Mouse (Mus musculus) lung, embryonic 16.5 days (tissue): ENCODE data around the gene Cybc1. TPM values are rescaled to one million over a fixed set of nuclear protein-coding genes. Genes with fewer than 3 reads are reported as not detected.

Source experiments
- ATAC-seq: fragments of 200-750 bp; cut with Nextera tagmentation; 2 replicates; pipeline ENCODE4 v1.8.0; 2017; ENCODE audit warnings: low read depth, mild to moderate bottlenecking, moderate library complexity
- H3K27ac ChIP-seq: fragments of 300-500 bp; sonication (generic); 2 replicates; pipeline ENCODE4 v1.5.1; 2014; ENCODE audit warnings: mild to moderate bottlenecking, control low read depth, low read length
- H3K27me3 ChIP-seq: fragments of 300-500 bp; sonication (generic); 2 replicates; pipeline ENCODE4 v1.6.1; 2014; ENCODE audit warnings: low read depth, low read length, mixed read lengths; ENCODE audit not compliant: control insufficient read depth, insufficient read depth
- H3K36me3 ChIP-seq: fragments of 300-500 bp; sonication (generic); 2 replicates; pipeline ENCODE4 v1.6.1; 2014; ENCODE audit warnings: low read length; ENCODE audit not compliant: control insufficient read depth, insufficient read depth
- H3K4me1 ChIP-seq: fragments of 300-500 bp; sonication (generic); replicated peaks from 2 replicates; pipeline ENCODE4 v1.6.1; 2014; ENCODE audit warnings: low read length, mixed read lengths; ENCODE audit not compliant: control insufficient read depth, insufficient read depth
- H3K4me2 ChIP-seq: fragments of 300-500 bp; sonication (generic); 2 replicates; pipeline ENCODE4 v1.6.1; 2014; ENCODE audit warnings: low read depth, low read length, control low read depth
- H3K4me3 ChIP-seq: fragments of 300-500 bp; sonication (generic); 2 replicates; pipeline ENCODE4 v1.5.1; 2014; ENCODE audit warnings: mild to moderate bottlenecking, low read length, control low read depth
- H3K9ac ChIP-seq: fragments of 300-500 bp; sonication (generic); 2 replicates; pipeline ENCODE4 v1.6.1; 2014; ENCODE audit warnings: low read length, control low read depth
- H3K9me3 ChIP-seq: fragments of 300-500 bp; sonication (generic); 2 replicates; pipeline ENCODE4 v1.6.1; 2016; ENCODE audit warnings: low read length; ENCODE audit not compliant: control insufficient read depth
- WGBS: fragments of 180-500 bp; shearing (Covaris S2); extraction: QIAGEN DNeasy Blood & Tissue Kit; methylation state at CpG from one replicate; pipeline ENCODE4 v1.1.7; 2014; 5-methylcytosine and 5-hydroxymethylcytosine counted together
- polyA plus RNA-seq: library from polyadenylated mRNA; unstranded; fragments of >200 nt; fragmentation: Nextera tagmentation; extraction: Ambion mirVana; gene quantifications from 2 replicates; pipeline ENCODE4 v1.2.1, GENCODE M21; 2015

Gene Cybc1
- polyA plus RNA-seq, 1 experiment from 2014 or later: 37.4 TPM

DNA sequence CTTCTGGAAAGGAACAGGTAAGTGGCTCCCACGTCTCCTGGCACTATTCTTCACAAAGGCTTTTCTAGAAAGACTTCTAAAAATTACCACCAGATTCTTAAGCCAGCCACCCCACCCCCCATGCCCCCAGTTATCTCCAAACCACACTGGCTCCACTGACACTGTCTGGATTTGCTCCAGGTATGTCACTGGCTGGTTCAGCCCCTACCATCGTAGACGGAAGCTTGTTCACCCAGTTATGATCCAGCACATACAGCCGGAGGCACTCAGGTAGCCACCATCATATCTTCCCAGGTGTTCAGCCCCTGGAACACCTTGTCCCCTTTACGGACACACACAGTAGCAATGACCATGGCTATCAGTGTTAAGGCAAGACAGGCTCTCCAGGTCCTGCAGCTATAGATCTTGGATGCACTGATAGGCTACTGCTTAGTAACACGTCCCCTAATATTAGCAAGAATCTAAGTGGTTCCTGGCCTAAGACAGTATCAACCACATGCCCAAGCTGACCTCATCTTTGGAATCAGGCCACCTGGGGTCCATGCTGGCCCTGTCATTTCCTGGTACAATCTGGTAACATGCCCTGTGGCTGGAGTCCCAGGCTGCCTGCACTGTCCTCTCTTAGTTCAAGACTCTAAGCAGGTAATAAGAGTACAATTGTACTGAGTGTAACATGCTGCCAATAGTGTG is 7.7 kb downstream of the Cybc1 start:
- Histone ChIP-seq H3K9ac (no peak overlapping the region), H3K4me2 (no peak overlapping the region), H3K27me3 (no peaks in the 10 kb centered on the region), H3K36me3 (peaks cover 31% of the 10 kb centered on the region), H3K27ac (no peak overlapping the region), H3K4me1 (0 out of 2 replicates have a peak, but pooled peaks cover 2% of the 10 kb centered on the region), H3K9me3 (no peaks in the 10 kb centered on the region), H3K4me3 (no peak overlapping the region)
- WGBS: 82% methylated on average over 6 of the region's 6 CpGs
- no peak for ATAC-seq

GRCm38 (mm10) chr11:121220771-121221170 is 8.4 kb downstream of the Cybc1 start:
- peaks cover 31% of the 10 kb centered on the region for H3K36me3 ChIP-seq
- H3K9ac ChIP-seq: no peak overlapping the region
- no peaks in the 10 kb centered on the region for H3K9me3 ChIP-seq
- no peak for ATAC-seq
- no peak overlapping the region for H3K4me3 ChIP-seq
- H3K27ac ChIP-seq: no peak overlapping the region
- no peak overlapping the region for H3K4me2 ChIP-seq
- H3K4me1 ChIP-seq: no peaks in the 10 kb centered on the region
- H3K27me3 ChIP-seq: no peaks in the 10 kb centered on the region
- WGBS: 85% methylated on average over 5 of the region's 5 CpGs

DNA sequence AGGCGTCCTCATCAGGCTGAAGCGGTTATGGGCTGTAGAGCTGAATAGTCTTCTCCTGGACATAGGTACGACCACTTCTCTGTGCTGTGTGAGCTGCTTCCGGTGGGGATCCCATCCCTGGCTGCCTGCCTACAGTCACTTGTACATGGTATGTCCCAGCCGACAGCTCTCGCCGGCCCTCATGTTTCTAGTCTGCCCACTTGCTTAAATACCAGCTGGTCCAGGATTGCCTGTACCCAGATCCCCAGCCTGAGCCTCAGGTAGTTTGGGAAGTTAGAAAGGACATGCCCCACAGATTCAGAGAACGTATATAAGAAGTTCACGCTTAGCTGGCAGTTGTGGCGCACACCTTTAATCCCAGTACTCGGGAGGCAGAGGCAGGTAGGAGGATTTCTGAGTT is 9.3 kb downstream of the Cybc1 start:
- no peak overlapping the region for H3K27ac ChIP-seq
- no peaks in the 10 kb centered on the region for H3K27me3 ChIP-seq
- 87% methylated on average over 11 of the region's 11 CpGs for WGBS
- H3K9me3 ChIP-seq: no peaks in the 10 kb centered on the region
- ATAC-seq: no peak
- H3K4me3 ChIP-seq: no peak overlapping the region
- H3K36me3 ChIP-seq: peaks cover 22% of the 10 kb centered on the region
- no peaks in the 10 kb centered on the region for H3K4me1 ChIP-seq
- H3K9ac ChIP-seq: no peak overlapping the region
- no peak overlapping the region for H3K4me2 ChIP-seq

- Histone ChIP-seq H3K27ac (no peak overlapping the region), H3K4me1 (no peaks in the 10 kb centered on the region), H3K9ac (no peak overlapping the region), H3K36me3 (peaks cover 13% of the 10 kb centered on the region), H3K4me3 (no peak overlapping the region), H3K4me2 (no peak overlapping the region), H3K9me3 (no peaks in the 10 kb centered on the region), H3K27me3 (no peaks in the 10 kb centered on the region)
- no peak for ATAC-seq
- 94% methylated on average over 3 of the region's 3 CpGs for WGBS
These were observed 12.3 kb downstream of the Cybc1 start for GRCm38 (mm10) chr11:121216831-121217230.

GRCm38 (mm10) chr11:121204161-121205006 is 24.7 kb downstream of the Cybc1 start, which contains the start of the genes Hexdc and Ogfod3:
TSS of gene Hexdc (plus strand) at chr11:121204433.
TSS of gene Ogfod3 (minus strand) at chr11:121204711.
- no peaks in the 10 kb centered on the region for H3K9me3 ChIP-seq
- peak within 1 kb of the TSS; percentile 86 for H3K4me2 ChIP-seq
- H3K36me3 ChIP-seq: peaks cover 5% of the 10 kb centered on the region; the same call in 1 of the 2 replicates
- H3K27ac ChIP-seq: peak within 1 kb of the TSS; percentile 80
- peak within 1 kb of the TSS; percentile 73 for H3K9ac ChIP-seq
- peak within 1 kb of the TSS; percentile 65 for H3K4me3 ChIP-seq
- H3K4me1 ChIP-seq: peaks cover 17% of the 10 kb centered on the region
- H3K27me3 ChIP-seq: no peaks in the 10 kb centered on the region
- WGBS: under 1% methylated on average over 54 of the region's 70 CpGs
- ATAC-seq: peak; percentile 98

DNA sequence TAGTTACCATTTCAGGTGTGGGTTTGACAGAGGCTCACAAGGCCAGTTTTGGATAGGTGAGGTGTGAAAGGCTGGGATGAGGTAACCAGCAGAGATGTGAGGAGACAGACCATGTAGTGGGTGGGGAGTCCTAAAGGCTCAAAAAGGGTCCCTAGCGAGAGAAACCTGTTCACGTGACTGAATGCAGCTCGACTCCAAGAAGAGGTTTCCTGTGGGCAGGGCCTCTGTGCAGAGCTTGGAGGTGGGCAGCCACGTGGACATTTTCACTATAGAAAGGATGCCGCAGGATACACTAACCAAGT is 25.3 kb downstream of the Cybc1 start:
- H3K9me3 ChIP-seq: no peaks in the 10 kb centered on the region
- peaks cover 20% of the 10 kb centered on the region for H3K4me1 ChIP-seq
- peaks cover 5% of the 10 kb centered on the region; the same call in 1 of the 2 replicates for H3K36me3 ChIP-seq
- no peak for ATAC-seq
- no peaks in the 10 kb centered on the region for H3K27me3 ChIP-seq
- H3K9ac ChIP-seq: peak overlapping the region; percentile 73; the same call in 1 of the 2 replicates
- H3K4me3 ChIP-seq: peak overlapping the region; percentile 65
- WGBS: under 1% methylated on average over 5 of the region's 5 CpGs
- peak overlapping the region; percentile 86 for H3K4me2 ChIP-seq
- 0 out of 2 replicates have a peak overlapping the region, but pooled peaks have one; percentile 3 for H3K27ac ChIP-seq

DNA sequence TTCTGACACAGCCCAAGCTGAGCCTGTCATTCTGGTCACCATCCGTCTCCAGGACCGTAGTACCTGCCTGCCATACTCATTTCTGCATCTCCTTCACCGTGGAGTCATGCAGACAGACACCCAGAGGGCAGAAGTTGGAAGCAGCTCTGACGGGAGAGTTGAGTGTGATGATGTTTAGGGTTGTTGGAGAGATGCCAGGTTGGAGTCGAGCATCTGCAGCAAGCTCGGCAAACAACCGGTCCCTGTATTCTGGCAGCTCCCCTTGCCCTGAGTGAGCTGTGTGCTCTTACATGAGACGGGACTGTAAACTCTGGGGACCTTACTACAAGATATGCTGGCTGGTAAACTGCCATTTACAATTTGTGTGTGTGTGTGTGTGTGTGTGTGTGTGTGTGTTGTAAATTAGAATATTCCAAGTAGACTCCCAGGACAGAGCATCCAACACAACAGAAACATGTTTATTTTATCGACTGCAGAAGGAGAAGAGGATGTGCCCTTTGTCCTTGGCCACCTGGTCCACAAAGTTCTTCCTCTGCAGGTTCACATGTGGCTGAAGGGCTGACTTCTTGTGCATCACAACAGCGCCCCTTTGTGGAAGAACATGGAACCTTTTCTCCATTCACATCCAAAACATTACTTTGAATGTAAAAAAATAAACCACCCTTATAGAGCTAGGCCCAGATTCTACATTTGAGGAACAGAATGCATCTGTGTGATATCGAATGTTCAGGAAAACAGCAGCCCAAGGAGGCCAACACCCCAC is 27.5 kb downstream of the Cybc1 start:
- no peaks in the 10 kb centered on the region for H3K27me3 ChIP-seq
- WGBS: 22% methylated on average over 11 of the region's 11 CpGs
- H3K4me2 ChIP-seq: no peak overlapping the region
- peaks cover 22% of the 10 kb centered on the region for H3K4me1 ChIP-seq
- no peak for ATAC-seq
- no peaks in the 10 kb centered on the region for H3K36me3 ChIP-seq
- H3K4me3 ChIP-seq: no peak overlapping the region
- peak overlapping the region; percentile 17; the same call in 1 of the 2 replicates for H3K27ac ChIP-seq
- H3K9ac ChIP-seq: no peak overlapping the region
- no peaks in the 10 kb centered on the region for H3K9me3 ChIP-seq

- H3K9me3 ChIP-seq: no peaks in the 10 kb centered on the region
- WGBS: 84% methylated on average over 6 of the region's 6 CpGs
- peak overlapping the region; percentile 14; the same call in 1 of the 2 replicates for H3K27ac ChIP-seq
- no peaks in the 10 kb centered on the region for H3K36me3 ChIP-seq
- H3K4me1 ChIP-seq: peaks cover 22% of the 10 kb centered on the region
- no peak for ATAC-seq
- no peak overlapping the region for H3K4me2 ChIP-seq
- no peak overlapping the region for H3K9ac ChIP-seq
- H3K4me3 ChIP-seq: no peak overlapping the region
- H3K27me3 ChIP-seq: no peaks in the 10 kb centered on the region
These were observed 28.3 kb downstream of the Cybc1 start for GRCm38 (mm10) chr11:121200781-121201180.

GRCm38 (mm10) chr11:121199851-121200250 is 29.3 kb downstream of the Cybc1 start:
- no peaks in the 10 kb centered on the region for H3K9me3 ChIP-seq
- no peak overlapping the region for H3K4me2 ChIP-seq
- no peak for ATAC-seq
- H3K4me3 ChIP-seq: no peak overlapping the region
- no peaks in the 10 kb centered on the region for H3K27me3 ChIP-seq
- peaks cover 19% of the 10 kb centered on the region for H3K4me1 ChIP-seq
- WGBS: 61% methylated on average over 4 of the region's 4 CpGs
- H3K27ac ChIP-seq: no peak overlapping the region
- H3K36me3 ChIP-seq: no peaks in the 10 kb centered on the region
- no peak overlapping the region for H3K9ac ChIP-seq
